9 mouse cellular contexts compared by ENCODE assay signal in genomic region chr12:64967470-64967869, GRCm38 (mm10). TPM values are rescaled to one million over a fixed set of nuclear protein-coding genes. Genes with fewer than 3 reads are reported as not detected.
DNase-seq lines count a peak whose midpoint lies in the region; ATAC-seq and TF ChIP-seq lines count a peak whose summit lies in the region.
"Had no signal": no experiment of that assay in that cellular context is flagged by ENCODE, and none has a peak within 500 bp of the region (broad histone marks: within the 10 kb centered on the region; RNA-seq: fewer than 3 reads in every experiment).

No protein-coding gene starts in this region.

- H3K4me1 ChIP-seq in forebrain, embryonic 11.5 days (replicated peaks; ENCODE audit: control insufficient read depth, insufficient read depth, low read length) = 0 out of 2 replicates have a peak, but pooled peaks cover 2% of the 10 kb centered on the region
- peaks cover 31% of the 10 kb centered on the region for H3K4me1 ChIP-seq in intestine, embryonic 14.5 days (replicated peaks; ENCODE audit: control insufficient read depth, insufficient read depth, low read length)
- peaks cover 51% of the 10 kb centered on the region for H3K4me1 ChIP-seq in liver, embryonic 15.5 days (replicated peaks)
- H3K4me1 ChIP-seq in small intestine, adult 2 months (ENCODE audit: control insufficient read depth, insufficient read depth, insufficient read length, low read length) = peaks cover 2% of the 10 kb centered on the region

- H3K4me2 ChIP-seq in forebrain, embryonic 11.5 days (ENCODE audit: low read depth, low read length, severe bottlenecking) = peak overlapping the region; percentile 86
- peak overlapping the region; percentile 73 for H3K4me2 ChIP-seq in intestine, embryonic 14.5 days (ENCODE audit: low read length)
- H3K4me2 ChIP-seq in liver, embryonic 15.5 days = peak overlapping the region; percentile 90

- TF ChIP-seq CTCF in small intestine, adult 2 months (IDR thresholded peaks at IDR 0.05; ENCODE audit: extremely low read depth, insufficient read length, insufficient replicate concordance, low read depth, low read length) = no peak

- WGBS in forebrain, embryonic 11.5 days = 2% methylated on average over 9 of the region's 9 CpGs
- WGBS in intestine, embryonic 14.5 days = under 1% methylated on average over 9 of the region's 9 CpGs
- 3% methylated on average over 9 of the region's 9 CpGs for WGBS in liver, embryonic 15.5 days (ENCODE audit: insufficient replicate concordance)
- WGBS in small intestine, adult 2 months = under 1% methylated on average over 9 of the region's 9 CpGs

- no peak for TF ChIP-seq POLR2A in small intestine, adult 2 months (IDR thresholded peaks at IDR 0.05; ENCODE audit: low read depth, low read length)

- DNase-seq in embryo, embryonic 10 days (ENCODE audit: low spot score) = peak; percentile 34
- DNase-seq in embryo, embryonic 9.5 days (ENCODE audit: extremely low spot score) = no peak
- DNase-seq in NIH3T3 (ENCODE audit: low read depth) = peak; percentile 26
- DNase-seq in forebrain, embryonic 11.5 days (ENCODE audit: low spot score) = peak; percentile 47
- peak; percentile 53 for DNase-seq in intestine, embryonic 14.5 days (ENCODE audit: low spot score)
- DNase-seq in right cerebral cortex, adult 18-20 months = no peak

- no peaks in the 10 kb centered on the region for H3K36me3 ChIP-seq in forebrain, embryonic 11.5 days (ENCODE audit: control insufficient read depth, insufficient read depth, low read length)
- 0 out of 2 replicates have a peak, but pooled peaks cover 4% of the 10 kb centered on the region for H3K36me3 ChIP-seq in intestine, embryonic 14.5 days (ENCODE audit: control insufficient read depth, insufficient read depth, low read length)
- H3K36me3 ChIP-seq in liver, embryonic 15.5 days (replicated peaks) = no peaks in the 10 kb centered on the region
- H3K36me3 ChIP-seq in small intestine, adult 2 months (ENCODE audit: control insufficient read depth, insufficient read depth, low read length) = 0 out of 2 replicates have a peak, but pooled peaks cover 3% of the 10 kb centered on the region

- H3K9me3 ChIP-seq in forebrain, embryonic 11.5 days (ENCODE audit: control insufficient read depth, low read length) = no peaks in the 10 kb centered on the region
- no peaks in the 10 kb centered on the region for H3K9me3 ChIP-seq in intestine, embryonic 14.5 days (ENCODE audit: control insufficient read depth, low read length)
- H3K9me3 ChIP-seq in liver, embryonic 15.5 days (replicated peaks) = no peaks in the 10 kb centered on the region

- peak overlapping the region; percentile 88 for H3K9ac ChIP-seq in forebrain, embryonic 11.5 days (ENCODE audit: low read length)
- H3K9ac ChIP-seq in intestine, embryonic 14.5 days (ENCODE audit: low read length) = peak overlapping the region; percentile 86
- H3K9ac ChIP-seq in liver, embryonic 15.5 days = peak overlapping the region; percentile 91

- no peaks in the 10 kb centered on the region for H3K27me3 ChIP-seq in forebrain, embryonic 11.5 days (ENCODE audit: control insufficient read depth, insufficient read depth, low read length)
- H3K27me3 ChIP-seq in intestine, embryonic 14.5 days (replicated peaks; ENCODE audit: control insufficient read depth, insufficient read depth, low read length) = no peaks in the 10 kb centered on the region
- no peaks in the 10 kb centered on the region for H3K27me3 ChIP-seq in liver, embryonic 15.5 days
- H3K27me3 ChIP-seq in small intestine, adult 2 months (ENCODE audit: control insufficient read depth, insufficient read depth, low read length) = no peaks in the 10 kb centered on the region
- H3K27me3 ChIP-seq: Patski had no signal

- no peak overlapping the region for H3K27ac ChIP-seq in forebrain, embryonic 11.5 days (ENCODE audit: low read depth, low read length)
- no peak overlapping the region for H3K27ac ChIP-seq in intestine, embryonic 14.5 days (ENCODE audit: low read depth)
- peak overlapping the region; percentile 81; the same call in 1 of the 2 replicates for H3K27ac ChIP-seq in liver, embryonic 15.5 days (replicated peaks)
- no peak overlapping the region for H3K27ac ChIP-seq in small intestine, adult 2 months (ENCODE audit: insufficient read depth, low read depth, low read length)

- ATAC-seq in forebrain, embryonic 11.5 days (replicated peaks; ENCODE audit: low FRiP score) = no peak
- ATAC-seq in intestine, embryonic 14.5 days (replicated peaks; ENCODE audit: low FRiP score, low TSS enrichment, low read depth) = no peak
- no peak for ATAC-seq in liver, embryonic 15.5 days (ENCODE audit: insufficient read depth)
- ATAC-seq: Patski had no signal

- H3K4me3 ChIP-seq in forebrain, embryonic 11.5 days (ENCODE audit: low read depth, low read length) = peak overlapping the region; percentile 81
- peak overlapping the region; percentile 92 for H3K4me3 ChIP-seq in intestine, embryonic 14.5 days (ENCODE audit: low read depth, low read length)
- H3K4me3 ChIP-seq in liver, embryonic 15.5 days (replicated peaks) = peak overlapping the region; percentile 93
- peak overlapping the region; percentile 47 for H3K4me3 ChIP-seq in small intestine, adult 2 months (ENCODE audit: low read depth, low read length)

RNA-seq across cellular contexts. Expression of gene Togaram1, which starts 1.9 kb away (rescaled TPM):
- 26.5 and 27.2 TPM in 2 replicates for polyA plus RNA-seq in forebrain, embryonic 11.5 days (2014; fragmentation: Nextera tagmentation; extraction: Ambion mirVana)
- 30.2 and 34.2 TPM in 2 replicates for polyA plus RNA-seq in intestine, embryonic 14.5 days (2014; fragmentation: Nextera tagmentation; extraction: Ambion mirVana)
- 6.0 and 6.5 TPM in 2 replicates for polyA plus RNA-seq in liver, embryonic 15.5 days (2015; fragmentation: Nextera tagmentation; extraction: Ambion mirVana)
- 0.79 and 1.1 TPM in 2 replicates for polyA plus RNA-seq in small intestine, adult 2 months (2012; rRNA removed)

RNA-seq across cellular contexts. Expression of gene Klhl28, which starts 2.1 kb away (rescaled TPM):
- 13.7 and 14.2 TPM in 2 replicates for polyA plus RNA-seq in forebrain, embryonic 11.5 days (2014; fragmentation: Nextera tagmentation; extraction: Ambion mirVana)
- 12.3 and 15.0 TPM in 2 replicates for polyA plus RNA-seq in intestine, embryonic 14.5 days (2014; fragmentation: Nextera tagmentation; extraction: Ambion mirVana)
- polyA plus RNA-seq in liver, embryonic 15.5 days (2015; fragmentation: Nextera tagmentation; extraction: Ambion mirVana) = 2.8 and 3.5 TPM in 2 replicates
- 0.27 and 0.62 TPM in 2 replicates for polyA plus RNA-seq in small intestine, adult 2 months (2012; rRNA removed)

RNA-seq across cellular contexts. Expression of gene Gm527, which starts 49.8 kb away (rescaled TPM):
- 2.3 TPM in 2 replicates for polyA plus RNA-seq in forebrain, embryonic 11.5 days (2014; fragmentation: Nextera tagmentation; extraction: Ambion mirVana)
- 5.4 and 6.1 TPM in 2 replicates for polyA plus RNA-seq in intestine, embryonic 14.5 days (2014; fragmentation: Nextera tagmentation; extraction: Ambion mirVana)
- polyA plus RNA-seq in liver, embryonic 15.5 days (2015; fragmentation: Nextera tagmentation; extraction: Ambion mirVana) = 0.43 and 0.79 TPM in 2 replicates
- 0.18 and 0.34 TPM in 2 replicates for polyA plus RNA-seq in small intestine, adult 2 months (2012; rRNA removed)

Comparison
In these comparisons a context has a peak if more than half of its experiments do, and no peak if none do; other contexts are left out.
1. DNase-seq: peak in embryo, embryonic 10 days (single experiment), NIH3T3 (single experiment), forebrain, embryonic 11.5 days (single experiment) and intestine, embryonic 14.5 days (single experiment); none in embryo, embryonic 9.5 days (single experiment) and right cerebral cortex, adult 18-20 months (single experiment).
2. Peak in every context shown above with its lines, with median percentiles within 50 percentile points of each other: H3K4me2 ChIP-seq, H3K4me3 ChIP-seq and H3K9ac ChIP-seq.